Mouse (Mus musculus) CH12.LX (cell line): ENCODE measurements around the gene Hras.

Experiments
- CTCF ChIP-seq, 2 experiments: IDR thresholded peaks in 1 of 2; conservative IDR thresholded peaks in 1 of 2; 2 replicates each; pipeline ENCODE4 v1.5.1; 2011 to 2012; ENCODE audit warnings: low read depth in 2 of 2, low read length in 2 of 2, improper control_type of control experiment in 1 of 2, inconsistent platforms in 1 of 2, mild to moderate bottlenecking in 1 of 2, moderate library complexity in 1 of 2
- KAT2A ChIP-seq: IDR thresholded peaks from 2 replicates; pipeline ENCODE4 v1.6.1; 2012; ENCODE audit warnings: low read length, improper control_type of control experiment, inconsistent platforms; ENCODE audit not compliant: insufficient replicate concordance
- MAX ChIP-seq: IDR thresholded peaks from 2 replicates; pipeline ENCODE4 v1.6.1; 2011; ENCODE audit warnings: low read length, improper control_type of control experiment
- MAZ ChIP-seq: IDR thresholded peaks from 2 replicates; pipeline ENCODE4 v1.6.1; 2012; ENCODE audit warnings: low read depth, mild to moderate bottlenecking, inconsistent platforms, low read length, improper control_type of control experiment, moderate library complexity
- POLR2A ChIP-seq: IDR thresholded peaks from 2 replicates; pipeline ENCODE4 v1.6.1; 2011; ENCODE audit warnings: low read depth, mild to moderate bottlenecking, improper control_type of control experiment, low read length
- RAD21 ChIP-seq: IDR thresholded peaks from 2 replicates; pipeline ENCODE4 v1.6.1; 2011; ENCODE audit warnings: low read depth, mild to moderate bottlenecking, low read length, improper control_type of control experiment, moderate library complexity
- ZC3H11A ChIP-seq: IDR thresholded peaks from 2 replicates; pipeline ENCODE4 v1.6.1; 2012; ENCODE audit warnings: low read depth, mild to moderate bottlenecking, inconsistent platforms, low read length, improper control_type of control experiment
- ZMIZ1 ChIP-seq: IDR thresholded peaks from 2 replicates; pipeline ENCODE4 v1.6.1; 2012; ENCODE audit warnings: low read depth, mild to moderate bottlenecking, inconsistent platforms, low read length, improper control_type of control experiment

DNA sequence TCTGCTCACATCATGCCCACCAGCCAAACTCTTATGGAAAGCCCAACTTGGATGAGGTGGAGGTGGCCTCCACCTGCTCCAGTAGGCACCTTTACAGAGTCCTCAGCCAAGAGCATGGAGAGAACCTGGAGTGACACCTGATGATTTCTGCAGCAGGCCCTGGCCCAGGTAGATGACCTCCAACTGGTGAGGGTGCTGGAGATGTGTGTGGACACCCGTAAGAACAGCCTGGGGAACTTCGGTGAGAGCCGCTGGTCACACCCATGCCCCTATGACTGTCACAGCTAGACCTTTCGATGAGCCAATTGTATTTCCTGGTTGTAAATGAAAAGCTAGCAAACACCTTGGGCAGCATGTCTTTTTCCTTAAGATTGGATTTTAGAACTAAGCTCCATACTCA lies 4.3 kb upstream of the Hras start:
- TF ChIP-seq CTCF (conservative IDR thresholded peaks at IDR 0.05 in 1 of 2, IDR thresholded peaks at IDR 0.05 in 1 of 2; ENCODE audit: low read depth in 2 of 2, low read length in 2 of 2) (no peak), KAT2A (no peak), RAD21 (no peak), MAZ (no peak), ZMIZ1 (no peak), POLR2A (no peak), MAX (no peak), ZC3H11A (no peak)
